ENCODE assay signal across 8 mouse cellular contexts in genomic region chr1:34536291-34536766, GRCm38 (mm10). TPM values are rescaled to one million over a fixed set of nuclear protein-coding genes. Genes with fewer than 3 reads are reported as not detected.
DNase-seq lines count a peak whose midpoint lies in the region; ATAC-seq and TF ChIP-seq lines count a peak whose summit lies in the region.
"Had no signal": no experiment of that assay in that cellular context is flagged by ENCODE, and none has a peak within 500 bp of the region (broad histone marks: within the 10 kb centered on the region; RNA-seq: fewer than 3 reads in every experiment).

No protein-coding gene starts in this region.

- no peak overlapping the region for H3K27ac ChIP-seq in lung, embryonic 14.5 days (ENCODE audit: low read depth)
- H3K27ac ChIP-seq in embryonic facial prominence, embryonic 14.5 days (replicated peaks; ENCODE audit: low read depth, low read length), result no peak overlapping the region
- H3K27ac ChIP-seq in intestine, embryonic 15.5 days, result no peak overlapping the region
- no peak overlapping the region for H3K27ac ChIP-seq in stomach, embryonic 15.5 days

- peaks cover 25% of the 10 kb centered on the region for H3K27me3 ChIP-seq in lung, embryonic 14.5 days (ENCODE audit: insufficient read depth, low read length)
- peaks cover 31% of the 10 kb centered on the region for H3K27me3 ChIP-seq in embryonic facial prominence, embryonic 14.5 days (replicated peaks; ENCODE audit: control insufficient read depth, insufficient read depth, low read length)
- H3K27me3 ChIP-seq in intestine, embryonic 15.5 days (replicated peaks), result peaks cover 24% of the 10 kb centered on the region
- peaks cover 18% of the 10 kb centered on the region for H3K27me3 ChIP-seq in stomach, embryonic 15.5 days (replicated peaks)

- peak overlapping the region; percentile 5; the same call in 1 of the 2 replicates for H3K4me3 ChIP-seq in lung, embryonic 14.5 days (ENCODE audit: low read depth, low read length)
- H3K4me3 ChIP-seq in embryonic facial prominence, embryonic 14.5 days (ENCODE audit: low read depth, low read length), result peak overlapping the region; percentile 19; the same call in 1 of the 2 replicates
- 0 out of 2 replicates have a peak overlapping the region, but pooled peaks have one; percentile 6 for H3K4me3 ChIP-seq in intestine, embryonic 15.5 days (replicated peaks)
- peak overlapping the region; percentile 24 for H3K4me3 ChIP-seq in stomach, embryonic 15.5 days (replicated peaks)
- H3K4me3 ChIP-seq: megakaryocyte, embryonic 14.5 days had no signal

- TF ChIP-seq CTCF in lung, embryonic 14.5 days (IDR thresholded peaks at IDR 0.05; ENCODE audit: low read depth), result no peak

- DNase-seq in lung, embryonic 14.5 days, result peak; percentile 12
- DNase-seq in lung, postnatal 36 days, result no peak
- DNase-seq in embryonic facial prominence, embryonic 14.5 days (ENCODE audit: low spot score), result no peak
- no peak for DNase-seq in right cerebral cortex, postnatal 14 days
- DNase-seq in gastrocnemius, postnatal 10 days, result no peak

- 0 out of 2 replicates have a peak, but pooled peaks cover 2% of the 10 kb centered on the region for H3K4me1 ChIP-seq in lung, embryonic 14.5 days (ENCODE audit: insufficient read depth)
- H3K4me1 ChIP-seq in embryonic facial prominence, embryonic 14.5 days (ENCODE audit: control insufficient read depth, insufficient read depth, low read length), result peaks cover 6% of the 10 kb centered on the region; the same call in 1 of the 2 replicates
- 0 out of 2 replicates have a peak, but pooled peaks cover 7% of the 10 kb centered on the region for H3K4me1 ChIP-seq in intestine, embryonic 15.5 days (replicated peaks)
- peaks cover 5% of the 10 kb centered on the region; the same call in 1 of the 2 replicates for H3K4me1 ChIP-seq in stomach, embryonic 15.5 days
- H3K4me1 ChIP-seq: megakaryocyte, embryonic 14.5 days had no signal

- no peaks in the 10 kb centered on the region for H3K9me3 ChIP-seq in lung, embryonic 14.5 days (ENCODE audit: low read depth, low read length)
- H3K9me3 ChIP-seq in embryonic facial prominence, embryonic 14.5 days (ENCODE audit: control insufficient read depth, low read length), result no peaks in the 10 kb centered on the region
- H3K9me3 ChIP-seq in intestine, embryonic 15.5 days, result no peaks in the 10 kb centered on the region
- H3K9me3 ChIP-seq in stomach, embryonic 15.5 days, result no peaks in the 10 kb centered on the region

- no peak for ATAC-seq in lung, embryonic 14.5 days (ENCODE audit: insufficient read depth)
- no peak for ATAC-seq in embryonic facial prominence, embryonic 14.5 days (ENCODE audit: low read depth)
- ATAC-seq in intestine, embryonic 15.5 days, result no peak
- ATAC-seq in stomach, embryonic 15.5 days (ENCODE audit: insufficient read depth, low FRiP score, low read depth), result no peak

- H3K36me3 ChIP-seq in lung, embryonic 14.5 days (ENCODE audit: insufficient read depth), result no peaks in the 10 kb centered on the region
- H3K36me3 ChIP-seq in embryonic facial prominence, embryonic 14.5 days (ENCODE audit: control insufficient read depth, insufficient read depth, low read length), result no peaks in the 10 kb centered on the region
- no peaks in the 10 kb centered on the region for H3K36me3 ChIP-seq in intestine, embryonic 15.5 days
- no peaks in the 10 kb centered on the region for H3K36me3 ChIP-seq in stomach, embryonic 15.5 days

- H3K9ac ChIP-seq in lung, embryonic 14.5 days, result no peak overlapping the region
- H3K9ac ChIP-seq in embryonic facial prominence, embryonic 14.5 days (ENCODE audit: low read depth, low read length), result no peak overlapping the region; the same call in 1 of the 2 replicates
- H3K9ac ChIP-seq in intestine, embryonic 15.5 days, result no peak overlapping the region
- no peak overlapping the region for H3K9ac ChIP-seq in stomach, embryonic 15.5 days

- 2% methylated on average over 14 of the region's 14 CpGs for WGBS in lung, embryonic 14.5 days
- under 1% methylated on average over 14 of the region's 14 CpGs for WGBS in embryonic facial prominence, embryonic 14.5 days
- WGBS in intestine, embryonic 15.5 days, result 2% methylated on average over 14 of the region's 14 CpGs
- 2% methylated on average over 14 of the region's 14 CpGs for WGBS in stomach, embryonic 15.5 days

- H3K4me2 ChIP-seq in lung, embryonic 14.5 days, result peak overlapping the region; percentile 48
- peak overlapping the region; percentile 47 for H3K4me2 ChIP-seq in embryonic facial prominence, embryonic 14.5 days (ENCODE audit: low read depth, low read length)
- peak overlapping the region; percentile 56 for H3K4me2 ChIP-seq in intestine, embryonic 15.5 days (replicated peaks)
- H3K4me2 ChIP-seq in stomach, embryonic 15.5 days, result peak overlapping the region; percentile 54

RNA-seq across cellular contexts. Expression of gene Cfc1, which starts 0.9 kb away (rescaled TPM):
- polyA plus RNA-seq in lung, embryonic 14.5 days (2014; fragmentation: Nextera tagmentation; extraction: Ambion mirVana), result 0.24 TPM in 1 of 2 replicates, not detected in the other
- 0.35 and 0.67 TPM in 2 replicates for polyA plus RNA-seq in embryonic facial prominence, embryonic 14.5 days (2014; fragmentation: Nextera tagmentation; extraction: Ambion mirVana)
- polyA plus RNA-seq in intestine, embryonic 15.5 days (2015; fragmentation: Nextera tagmentation; extraction: Ambion mirVana), result not detected in 2 replicates
- 0.30 and 0.69 TPM in 2 replicates for polyA plus RNA-seq in stomach, embryonic 15.5 days (2015; fragmentation: Nextera tagmentation; extraction: Ambion mirVana)
- total RNA-seq in gastrocnemius, postnatal 10 days (2021), result not detected

RNA-seq across cellular contexts. Expression of gene Prss40, which starts 24.4 kb away (rescaled TPM):
- not detected in 2 replicates for polyA plus RNA-seq in lung, embryonic 14.5 days (2014; fragmentation: Nextera tagmentation; extraction: Ambion mirVana)
- not detected in 2 replicates for polyA plus RNA-seq in embryonic facial prominence, embryonic 14.5 days (2014; fragmentation: Nextera tagmentation; extraction: Ambion mirVana)
- not detected in 2 replicates for polyA plus RNA-seq in intestine, embryonic 15.5 days (2015; fragmentation: Nextera tagmentation; extraction: Ambion mirVana)
- polyA plus RNA-seq in stomach, embryonic 15.5 days (2015; fragmentation: Nextera tagmentation; extraction: Ambion mirVana), result not detected in 2 replicates
- total RNA-seq in gastrocnemius, postnatal 10 days (2021), result not detected

RNA-seq across cellular contexts. Expression of gene Prss39, which starts 38.1 kb away (rescaled TPM):
- polyA plus RNA-seq in lung, embryonic 14.5 days (2014; fragmentation: Nextera tagmentation; extraction: Ambion mirVana), result not detected in 2 replicates
- polyA plus RNA-seq in embryonic facial prominence, embryonic 14.5 days (2014; fragmentation: Nextera tagmentation; extraction: Ambion mirVana), result not detected in 2 replicates
- not detected in 2 replicates for polyA plus RNA-seq in intestine, embryonic 15.5 days (2015; fragmentation: Nextera tagmentation; extraction: Ambion mirVana)
- polyA plus RNA-seq in stomach, embryonic 15.5 days (2015; fragmentation: Nextera tagmentation; extraction: Ambion mirVana), result not detected in 2 replicates
- total RNA-seq in gastrocnemius, postnatal 10 days (2021), result not detected

RNA-seq across cellular contexts. Expression of gene Amer3, which starts 43.1 kb away (rescaled TPM):
- 0.11 TPM in 1 of 2 replicates, not detected in the other for polyA plus RNA-seq in lung, embryonic 14.5 days (2014; fragmentation: Nextera tagmentation; extraction: Ambion mirVana)
- polyA plus RNA-seq in embryonic facial prominence, embryonic 14.5 days (2014; fragmentation: Nextera tagmentation; extraction: Ambion mirVana), result 1.1 TPM in 2 replicates
- 0.68 and 0.92 TPM in 2 replicates for polyA plus RNA-seq in intestine, embryonic 15.5 days (2015; fragmentation: Nextera tagmentation; extraction: Ambion mirVana)
- polyA plus RNA-seq in stomach, embryonic 15.5 days (2015; fragmentation: Nextera tagmentation; extraction: Ambion mirVana), result 0.73 and 0.75 TPM in 2 replicates
- total RNA-seq in gastrocnemius, postnatal 10 days (2021), result under 1 TPM; 0.09 TPM
